Mouse (Mus musculus) small intestine, adult 2 months (tissue): ENCODE measurements at regions not wholly inside any gene's neighbourhood (a gene's known extent, or its start where the extent isn't known, plus 50 kb on each side); places are given as distances from the start of the nearest gene placed in this dataset.

Experiments used
- CTCF ChIP-seq: fragments of 200-500 bp; IDR thresholded peaks from 2 replicates; pipeline ENCODE4 v1.5.1; 2012; ENCODE audit warnings: low read depth, mild to moderate bottlenecking, control low read depth, inconsistent platforms, low read length, moderate library complexity, mixed read lengths; ENCODE audit not compliant: insufficient replicate concordance, insufficient read length; ENCODE audit errors: extremely low read depth
- POLR2A ChIP-seq: fragments of 200-500 bp; IDR thresholded peaks from 2 replicates; pipeline ENCODE4 v1.6.1; 2012; ENCODE audit warnings: low read depth, mild to moderate bottlenecking, control low read depth, inconsistent platforms, low read length, moderate library complexity

GRCm38 (mm10) chr4:56532921-56533320 lies 206.9 kb upstream of the Gm26657 start:
- no peak for TF ChIP-seq CTCF
- no peak for TF ChIP-seq POLR2A
